In genomic region chr9:45985229-45985567, GRCm38 (mm10) we compare ENCODE assay signal across 8 mouse cellular contexts. TPM values are rescaled to one million over a fixed set of nuclear protein-coding genes. Genes with fewer than 3 reads are reported as not detected.
DNase-seq lines count a peak whose midpoint lies in the region; ATAC-seq and TF ChIP-seq lines count a peak whose summit lies in the region.

No protein-coding gene starts in this region.

- peaks cover 5% of the 10 kb centered on the region; the same call in 1 of the 2 replicates for H3K36me3 ChIP-seq in limb, embryonic 14.5 days (ENCODE audit: control insufficient read depth, insufficient read depth, low read length)
- H3K36me3 ChIP-seq in midbrain, embryonic 13.5 days, result peaks cover 4% of the 10 kb centered on the region
- no peaks in the 10 kb centered on the region for H3K36me3 ChIP-seq in stomach, postnatal 0 days (ENCODE audit: control insufficient read depth, insufficient read depth, low read length)

- no peak for TF ChIP-seq EP300 in stomach, postnatal 0 days (optimal IDR thresholded peaks at IDR 0.05)

- TF ChIP-seq CTCF in embryonic fibroblast, embryonic 13.5 days (IDR thresholded peaks at IDR 0.05; ENCODE audit: borderline replicate concordance, insufficient read depth, low read length), result no peak
- TF ChIP-seq CTCF in stomach, postnatal 0 days (IDR thresholded peaks at IDR 0.05; ENCODE audit: low read depth), result no peak

- H3K27ac ChIP-seq in embryonic fibroblast, embryonic 13.5 days (ENCODE audit: insufficient read depth, low read length), result peak overlapping the region; percentile 94
- H3K27ac ChIP-seq in limb, embryonic 14.5 days (replicated peaks; ENCODE audit: low read depth, low read length), result peak overlapping the region; percentile 93
- peak overlapping the region; percentile 97 for H3K27ac ChIP-seq in midbrain, embryonic 13.5 days
- H3K27ac ChIP-seq in stomach, postnatal 0 days (replicated peaks), result peak overlapping the region; percentile 97

- H3K9ac ChIP-seq in limb, embryonic 14.5 days (ENCODE audit: low read depth, low read length, severe bottlenecking), result peak overlapping the region; percentile 98
- H3K9ac ChIP-seq in midbrain, embryonic 13.5 days (replicated peaks), result peak overlapping the region; percentile 98
- peak overlapping the region; percentile 93 for H3K9ac ChIP-seq in stomach, postnatal 0 days (ENCODE audit: low read length)

- no peaks in the 10 kb centered on the region for H3K9me3 ChIP-seq in limb, embryonic 14.5 days (ENCODE audit: control insufficient read depth, low read length)
- no peaks in the 10 kb centered on the region for H3K9me3 ChIP-seq in midbrain, embryonic 13.5 days
- no peaks in the 10 kb centered on the region for H3K9me3 ChIP-seq in stomach, postnatal 0 days (ENCODE audit: control insufficient read depth, low read length)

- no peaks in the 10 kb centered on the region for H3K27me3 ChIP-seq in limb, embryonic 14.5 days (ENCODE audit: control insufficient read depth, insufficient read depth, low read length)
- H3K27me3 ChIP-seq in midbrain, embryonic 13.5 days, result no peaks in the 10 kb centered on the region
- no peaks in the 10 kb centered on the region for H3K27me3 ChIP-seq in stomach, postnatal 0 days (ENCODE audit: control insufficient read depth, insufficient read depth, low read length)

- peak overlapping the region; percentile 93 for H3K4me3 ChIP-seq in embryonic fibroblast, embryonic 13.5 days (ENCODE audit: insufficient read depth, low read length)
- peak overlapping the region; percentile 97 for H3K4me3 ChIP-seq in limb, embryonic 14.5 days (replicated peaks; ENCODE audit: low read length)
- peak overlapping the region; percentile 97 for H3K4me3 ChIP-seq in midbrain, embryonic 13.5 days (replicated peaks)
- H3K4me3 ChIP-seq in stomach, postnatal 0 days (ENCODE audit: low read depth, low read length), result peak overlapping the region; percentile 95

- peak; percentile 54 for ATAC-seq in CD4-positive, CD25-positive, alpha-beta regulatory T cell, adult 4 months
- ATAC-seq in limb, embryonic 14.5 days (ENCODE audit: low FRiP score, low read depth), result peak; percentile 55
- ATAC-seq in midbrain, embryonic 13.5 days, result peak; percentile 68
- peak; percentile 55 for ATAC-seq in stomach, postnatal 0 days (ENCODE audit: low FRiP score, low TSS enrichment)

- peak; percentile 77 for DNase-seq in adrenal gland, postnatal 25 days
- DNase-seq in heart, adult 9 months (ENCODE audit: low spot score in 2 of 2), result peak; percentile 61 to 72
- peak; percentile 68 for DNase-seq in kidney, adult 9 months
- DNase-seq in limb, embryonic 14.5 days (ENCODE audit: low spot score), result peak; percentile 92
- peak; percentile 62 for DNase-seq in stomach, postnatal 0 days (ENCODE audit: low spot score)

- peaks cover 2% of the 10 kb centered on the region for H3K4me1 ChIP-seq in embryonic fibroblast, embryonic 13.5 days (ENCODE audit: control insufficient read depth, insufficient read depth, low read length)
- H3K4me1 ChIP-seq in limb, embryonic 14.5 days (ENCODE audit: control insufficient read depth, insufficient read depth, low read length), result peaks cover 9% of the 10 kb centered on the region; the same call in 1 of the 2 replicates
- H3K4me1 ChIP-seq in midbrain, embryonic 13.5 days (replicated peaks), result peaks cover 44% of the 10 kb centered on the region
- H3K4me1 ChIP-seq in stomach, postnatal 0 days (replicated peaks; ENCODE audit: control insufficient read depth, insufficient read depth), result peaks cover 4% of the 10 kb centered on the region; the same call in 1 of the 2 replicates

- peak overlapping the region; percentile 77 for H3K4me2 ChIP-seq in limb, embryonic 14.5 days (replicated peaks; ENCODE audit: low read depth, low read length, severe bottlenecking)
- peak overlapping the region; percentile 95 for H3K4me2 ChIP-seq in midbrain, embryonic 13.5 days (replicated peaks)
- peak overlapping the region; percentile 77 for H3K4me2 ChIP-seq in stomach, postnatal 0 days (replicated peaks; ENCODE audit: low read depth)

- 2% methylated on average over 4 of the region's 4 CpGs for WGBS in limb, embryonic 14.5 days
- under 1% methylated on average over 4 of the region's 4 CpGs for WGBS in midbrain, embryonic 13.5 days
- 0% methylated on average over 4 of the region's 4 CpGs for WGBS in stomach, postnatal 0 days

- no peak; the same call in 1 of the 2 replicates for TF ChIP-seq POLR2A in embryonic fibroblast, embryonic 13.5 days (IDR thresholded peaks at IDR 0.05; ENCODE audit: low read depth, low read length)
- TF ChIP-seq POLR2A in limb, embryonic 14.5 days (IDR thresholded peaks at IDR 0.05; ENCODE audit: borderline replicate concordance, extremely low read depth, insufficient read depth, insufficient read length), result no peak

RNA-seq across cellular contexts. Expression of gene Pafah1b2, which starts 27.3 kb away (rescaled TPM):
- polyA plus RNA-seq in CD4-positive, CD25-positive, alpha-beta regulatory T cell, adult 4 months (2017; shearing (Covaris generic)), result 10 to 100 TPM; 64.2 to 72.1 TPM
- total RNA-seq in adrenal gland, postnatal 25 days (2021), result 112 and 146 TPM in 2 replicates
- 179 and 182 TPM in 2 replicates for polyA plus RNA-seq in embryonic fibroblast, embryonic 13.5 days (2011; ENCODE audit: insufficient read length, low read depth, missing spikeins)
- 70.1 and 87.2 TPM in 2 replicates for polyA plus RNA-seq in limb, embryonic 14.5 days (2012; rRNA removed)
- polyA plus RNA-seq in limb, embryonic 14.5 days (2014; fragmentation: Nextera tagmentation; extraction: Ambion mirVana), result 174 and 175 TPM in 2 replicates
- 303 and 305 TPM in 2 replicates for polyA plus RNA-seq in midbrain, embryonic 13.5 days (2015; fragmentation: Nextera tagmentation; extraction: Ambion mirVana)
- polyA plus RNA-seq in stomach, postnatal 0 days (2015; fragmentation: Nextera tagmentation; extraction: Ambion mirVana), result 70.8 and 79.0 TPM in 2 replicates

RNA-seq across cellular contexts. Expression of gene Sik3, which starts 27.4 kb away (rescaled TPM):
- polyA plus RNA-seq in CD4-positive, CD25-positive, alpha-beta regulatory T cell, adult 4 months (2017; shearing (Covaris generic)), result 10 to 100 TPM; 12.8 to 16.0 TPM
- total RNA-seq in adrenal gland, postnatal 25 days (2021), result 57.3 and 63.2 TPM in 2 replicates
- polyA plus RNA-seq in embryonic fibroblast, embryonic 13.5 days (2011; ENCODE audit: insufficient read length, low read depth, missing spikeins), result 37.7 and 41.1 TPM in 2 replicates
- polyA plus RNA-seq in limb, embryonic 14.5 days (2012; rRNA removed), result 23.9 and 26.7 TPM in 2 replicates
- polyA plus RNA-seq in limb, embryonic 14.5 days (2014; fragmentation: Nextera tagmentation; extraction: Ambion mirVana), result 13.7 and 15.1 TPM in 2 replicates
- 5.7 and 6.7 TPM in 2 replicates for polyA plus RNA-seq in midbrain, embryonic 13.5 days (2015; fragmentation: Nextera tagmentation; extraction: Ambion mirVana)
- polyA plus RNA-seq in stomach, postnatal 0 days (2015; fragmentation: Nextera tagmentation; extraction: Ambion mirVana), result 6.6 and 6.8 TPM in 2 replicates

RNA-seq across cellular contexts. Expression of gene Sidt2, which starts 30.1 kb away (rescaled TPM):
- polyA plus RNA-seq in CD4-positive, CD25-positive, alpha-beta regulatory T cell, adult 4 months (2017; shearing (Covaris generic)), result 10 to 100 TPM; 40.5 to 47.2 TPM
- total RNA-seq in adrenal gland, postnatal 25 days (2021), result 286 and 328 TPM in 2 replicates
- polyA plus RNA-seq in embryonic fibroblast, embryonic 13.5 days (2011; ENCODE audit: insufficient read length, low read depth, missing spikeins), result 153 and 185 TPM in 2 replicates
- polyA plus RNA-seq in limb, embryonic 14.5 days (2012; rRNA removed), result 121 and 190 TPM in 2 replicates
- polyA plus RNA-seq in limb, embryonic 14.5 days (2014; fragmentation: Nextera tagmentation; extraction: Ambion mirVana), result 56.1 and 58.7 TPM in 2 replicates
- polyA plus RNA-seq in midbrain, embryonic 13.5 days (2015; fragmentation: Nextera tagmentation; extraction: Ambion mirVana), result 27.4 and 32.7 TPM in 2 replicates
- polyA plus RNA-seq in stomach, postnatal 0 days (2015; fragmentation: Nextera tagmentation; extraction: Ambion mirVana), result 41.0 and 46.1 TPM in 2 replicates

RNA-seq across cellular contexts. Expression of gene Tagln, which starts 49.3 kb away (rescaled TPM):
- 1 to 10 TPM; 1.1 to 1.6 TPM for polyA plus RNA-seq in CD4-positive, CD25-positive, alpha-beta regulatory T cell, adult 4 months (2017; shearing (Covaris generic))
- 51.0 and 70.2 TPM in 2 replicates for total RNA-seq in adrenal gland, postnatal 25 days (2021)
- 1,824 and 2,709 TPM in 2 replicates for polyA plus RNA-seq in embryonic fibroblast, embryonic 13.5 days (2011; ENCODE audit: insufficient read length, low read depth, missing spikeins)
- polyA plus RNA-seq in limb, embryonic 14.5 days (2012; rRNA removed), result 27.8 and 29.8 TPM in 2 replicates
- 31.7 and 35.7 TPM in 2 replicates for polyA plus RNA-seq in limb, embryonic 14.5 days (2014; fragmentation: Nextera tagmentation; extraction: Ambion mirVana)
- polyA plus RNA-seq in midbrain, embryonic 13.5 days (2015; fragmentation: Nextera tagmentation; extraction: Ambion mirVana), result 5.0 and 5.5 TPM in 2 replicates
- 881 and 1,168 TPM in 2 replicates for polyA plus RNA-seq in stomach, postnatal 0 days (2015; fragmentation: Nextera tagmentation; extraction: Ambion mirVana)

Comparison
In these comparisons a context has a peak if more than half of its experiments do, and no peak if none do; other contexts are left out.
1. Peak in every context shown above with its lines: DNase-seq, ATAC-seq, H3K4me3 ChIP-seq and H3K27ac ChIP-seq.